Mouse (Mus musculus): ENCODE data around the gene Reep1. TPM values are rescaled to one million over a fixed set of nuclear protein-coding genes. Genes with fewer than 3 reads are reported as not detected.

Gene Reep1
- total RNA-seq, 1 experiment from 2014 or later, result 0.73 TPM

DNA sequence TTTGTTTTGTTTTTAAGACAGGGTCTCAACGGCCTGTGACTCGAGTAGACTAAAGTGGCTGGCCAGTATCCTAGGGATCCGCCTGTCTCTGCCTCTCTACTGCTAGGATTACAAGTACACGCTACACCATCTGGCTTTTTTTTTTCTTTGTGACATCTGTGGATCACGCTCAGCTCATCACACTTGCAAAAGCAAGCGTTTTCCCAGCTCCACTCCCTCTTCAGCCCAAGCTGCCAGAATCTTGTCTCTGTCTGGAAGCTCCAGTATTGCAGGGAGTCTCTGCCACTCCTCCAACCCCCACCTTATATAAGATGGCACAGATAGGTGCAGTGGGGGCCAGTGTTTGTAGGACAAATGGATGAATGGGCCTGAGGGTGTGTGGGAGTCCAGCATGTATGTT is 64.8 kb downstream of the Reep1 start:
- no peak for ATAC-seq (replicated peaks; ENCODE audit: low read depth, poor library complexity, severe bottlenecking)

- ATAC-seq (replicated peaks; ENCODE audit: low read depth, poor library complexity, severe bottlenecking), result no peak
These were observed 65.4 kb downstream of the Reep1 start for GRCm38 (mm10) chr6:71772636-71773208.

DNA sequence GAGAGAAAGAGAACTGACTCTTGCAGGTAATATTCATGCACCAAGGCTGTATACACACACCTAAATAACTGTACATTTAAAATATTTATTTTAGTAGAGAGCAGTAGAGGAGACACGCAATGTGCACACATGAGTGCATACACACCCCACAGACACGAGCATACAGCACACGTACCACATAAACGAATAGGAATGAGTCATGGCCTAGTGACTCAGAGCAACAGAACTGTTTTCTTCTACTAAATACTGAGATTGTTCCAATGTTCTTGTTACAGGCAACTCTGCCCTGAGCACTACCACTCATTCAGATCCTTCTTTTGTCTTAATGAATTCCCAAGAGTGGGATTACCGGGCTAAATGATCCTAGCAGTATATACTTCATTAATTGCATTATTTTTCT is 70.7 kb downstream of the Reep1 start:
- ATAC-seq (replicated peaks; ENCODE audit: low read depth, poor library complexity, severe bottlenecking), result no peak

DNA sequence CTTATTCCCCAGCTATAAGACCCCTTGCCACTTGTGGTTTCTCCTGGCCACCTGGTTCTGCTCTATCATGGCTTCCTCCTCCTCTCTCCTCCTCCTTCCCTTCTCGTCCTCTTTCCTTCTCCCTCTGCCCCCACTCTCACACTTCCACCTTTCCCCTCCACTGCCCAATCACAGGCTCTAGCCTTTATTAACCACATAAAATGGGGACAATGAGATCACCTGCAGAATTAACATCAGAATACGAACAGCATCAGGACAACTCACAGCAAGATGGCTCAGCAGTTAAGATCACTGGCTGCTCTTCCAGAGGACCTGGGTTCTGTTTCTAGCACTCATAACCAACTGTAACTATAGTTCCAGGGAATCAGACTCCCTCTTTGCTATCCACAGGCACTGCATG is 72.5 kb downstream of the Reep1 start:
- ATAC-seq (replicated peaks; ENCODE audit: low read depth, poor library complexity, severe bottlenecking), result no peak

- no peak for ATAC-seq (replicated peaks; ENCODE audit: low read depth, poor library complexity, severe bottlenecking)
These were observed 73.1 kb downstream of the Reep1 start for GRCm38 (mm10) chr6:71780431-71780830.

- ATAC-seq (replicated peaks; ENCODE audit: low read depth, poor library complexity, severe bottlenecking), result no peak
These were observed 75.8 kb downstream of the Reep1 start for GRCm38 (mm10) chr6:71783165-71783564.

DNA sequence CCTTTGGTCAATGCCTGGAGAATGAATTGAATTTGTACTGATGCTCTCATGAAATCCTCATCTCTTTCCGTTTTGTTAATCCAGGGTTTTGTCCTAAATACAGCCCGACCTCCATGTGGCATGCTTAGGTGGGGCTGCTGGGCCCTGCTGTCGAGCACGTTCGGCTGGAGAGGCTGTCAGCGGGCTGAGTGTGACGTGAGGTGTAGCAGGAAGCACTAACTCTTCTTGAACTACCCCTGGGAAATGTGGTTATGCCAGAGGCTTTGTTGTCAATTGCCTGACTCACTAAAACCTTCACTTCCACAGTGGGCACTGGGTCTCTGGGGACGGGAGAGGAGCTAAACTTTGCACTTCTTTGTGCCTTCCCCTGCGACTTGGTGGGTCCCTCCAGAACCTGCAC is 81.0 kb downstream of the Reep1 start:
- no peak for ATAC-seq (replicated peaks; ENCODE audit: low read depth, poor library complexity, severe bottlenecking)

DNA sequence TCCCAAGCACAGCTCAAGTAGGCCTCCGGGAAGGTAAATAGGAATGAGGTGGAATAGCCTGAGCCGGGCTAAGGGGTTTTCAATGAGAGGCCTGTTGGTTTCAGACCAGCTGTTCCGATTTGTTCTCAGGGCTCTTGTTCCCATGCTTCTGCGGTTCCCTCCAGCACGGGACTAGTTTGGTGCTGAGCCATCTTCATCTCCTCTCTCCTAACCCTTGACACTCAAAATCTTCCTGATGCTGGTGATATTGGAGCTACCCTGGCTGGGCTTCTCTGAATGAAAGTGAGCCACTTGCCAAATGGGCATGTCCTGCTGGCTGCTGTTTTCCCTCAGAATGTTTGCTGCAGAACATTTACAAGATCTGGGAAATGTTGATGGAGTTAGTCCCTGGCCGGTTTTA is 84.4 kb downstream of the Reep1 start:
- no peak for ATAC-seq (replicated peaks; ENCODE audit: low read depth, poor library complexity, severe bottlenecking)

- ATAC-seq (replicated peaks; ENCODE audit: low read depth, poor library complexity, severe bottlenecking), result no peak
These were observed 92.0 kb downstream of the Reep1 start for GRCm38 (mm10) chr6:71799391-71799790.

DNA sequence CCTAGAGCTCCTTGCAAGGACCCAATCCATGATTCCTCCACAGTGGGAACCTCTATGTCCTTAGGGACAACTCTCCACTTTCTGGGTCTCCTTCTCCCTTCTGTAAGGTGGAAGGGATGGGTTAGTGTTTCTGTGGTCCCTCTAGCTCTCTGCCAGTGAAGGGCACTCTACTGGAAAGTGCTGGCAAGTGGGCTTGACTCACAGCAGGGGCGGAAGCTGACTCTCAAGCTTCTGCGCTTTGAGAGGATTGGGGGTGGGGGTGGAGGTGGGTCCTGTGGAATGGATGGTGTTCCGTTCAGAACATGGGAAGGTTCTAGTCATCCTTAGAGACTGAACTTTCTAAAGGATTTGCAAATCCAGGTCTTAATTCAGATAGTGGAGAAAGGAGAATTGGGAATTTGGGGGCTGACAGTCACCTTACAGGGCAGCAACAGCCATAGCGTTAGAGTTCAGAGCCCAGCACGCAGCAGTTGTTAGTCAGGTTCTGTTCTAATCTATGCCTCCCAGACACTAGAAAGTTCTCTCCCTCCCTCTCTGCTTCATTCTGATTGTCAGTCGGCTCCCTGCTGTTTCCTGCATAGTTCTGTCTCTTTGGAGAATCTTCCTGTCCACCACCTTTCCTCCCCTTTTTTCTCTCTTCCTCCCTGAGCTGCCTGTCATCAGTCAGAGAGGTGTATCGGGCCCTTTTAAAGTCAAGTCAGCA is 93.8 kb downstream of the Reep1 start:
- no peak for ATAC-seq (replicated peaks; ENCODE audit: low read depth, poor library complexity, severe bottlenecking)

DNA sequence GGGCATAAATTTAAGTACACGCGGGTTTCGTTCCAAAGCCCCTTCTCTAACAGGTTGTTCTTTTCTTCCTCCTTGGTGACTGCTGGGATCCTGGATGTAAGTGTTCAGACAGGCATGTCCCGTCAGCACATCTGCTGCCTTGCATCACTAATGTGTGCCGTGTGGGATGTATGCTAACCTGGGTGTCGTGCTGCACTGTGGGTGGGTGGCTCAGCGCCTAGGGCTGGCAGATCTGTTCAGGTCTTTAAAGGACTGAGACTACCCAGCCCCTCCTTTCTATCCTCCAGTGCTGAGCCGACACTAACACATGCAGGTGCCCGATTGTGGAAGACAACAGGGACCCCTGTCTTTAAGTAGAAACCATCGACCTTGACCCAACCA is 94.3 kb downstream of the Reep1 start:
- no peak for ATAC-seq (replicated peaks; ENCODE audit: low read depth, poor library complexity, severe bottlenecking)

- ATAC-seq (replicated peaks; ENCODE audit: low read depth, poor library complexity, severe bottlenecking), result no peak
These were observed 96.2 kb downstream of the Reep1 start for GRCm38 (mm10) chr6:71803609-71804008.

- peak; percentile 92 for ATAC-seq (replicated peaks; ENCODE audit: low read depth, poor library complexity, severe bottlenecking)
These were observed 96.9 kb downstream of the Reep1 start for GRCm38 (mm10) chr6:71804061-71804829.

GRCm38 (mm10) chr6:71806713-71807112 is 99.4 kb downstream of the Reep1 start:
- ATAC-seq (replicated peaks; ENCODE audit: low read depth, poor library complexity, severe bottlenecking), result no peak

DNA sequence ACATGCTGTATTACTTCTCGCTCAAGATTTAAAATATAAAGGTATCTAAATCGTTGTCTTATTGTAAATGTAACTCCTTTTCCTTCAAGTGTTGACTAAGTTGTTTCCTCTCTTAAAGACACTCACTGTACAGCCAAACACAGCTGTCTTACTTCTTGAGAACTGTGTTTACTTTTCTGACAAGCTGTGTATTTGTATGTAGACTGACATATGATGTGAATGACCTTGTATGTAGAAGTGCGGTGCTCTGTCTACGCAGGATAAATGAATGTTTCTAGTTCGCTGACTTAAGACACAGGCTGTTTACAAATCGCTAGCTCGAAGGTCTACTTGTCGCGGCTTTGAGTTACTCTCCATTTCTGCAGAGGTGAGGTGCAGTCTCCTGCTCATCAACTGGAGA is 102.5 kb downstream of the Reep1 start:
- ATAC-seq (replicated peaks; ENCODE audit: low read depth, poor library complexity, severe bottlenecking), result no peak

GRCm38 (mm10) chr6:71812820-71813219 is 105.5 kb downstream of the Reep1 start:
- ATAC-seq (replicated peaks; ENCODE audit: low read depth, poor library complexity, severe bottlenecking), result no peak

- ATAC-seq (replicated peaks; ENCODE audit: low read depth, poor library complexity, severe bottlenecking), result no peak
These were observed 112.5 kb downstream of the Reep1 start for GRCm38 (mm10) chr6:71819764-71820292.

GRCm38 (mm10) chr6:71823085-71823484 is 115.7 kb downstream of the Reep1 start:
- ATAC-seq (replicated peaks; ENCODE audit: low read depth, poor library complexity, severe bottlenecking), result no peak; the same call in 1 of the 2 replicates

GRCm38 (mm10) chr6:71823488-71823887 is 116.1 kb downstream of the Reep1 start:
- ATAC-seq (replicated peaks; ENCODE audit: low read depth, poor library complexity, severe bottlenecking), result peak; percentile 99

DNA sequence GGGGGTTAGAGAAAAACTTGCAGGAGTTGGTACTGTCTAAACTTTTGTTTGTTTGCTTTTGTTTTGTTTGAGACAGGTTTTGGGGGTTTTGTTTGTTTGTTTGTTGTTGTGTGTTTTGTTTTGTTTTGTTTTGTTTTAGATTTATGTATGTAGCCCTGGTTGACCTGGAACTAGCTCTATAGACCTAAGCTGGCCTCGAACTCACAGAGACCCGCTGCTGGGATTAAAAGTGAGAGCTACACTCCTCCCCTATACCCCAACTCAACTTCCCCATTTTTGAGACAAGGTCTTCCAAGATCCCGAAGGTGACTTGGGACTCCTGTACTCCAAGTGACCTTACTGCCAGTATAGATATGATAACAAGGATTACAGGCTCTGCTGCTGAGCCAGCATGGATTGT is 116.6 kb downstream of the Reep1 start:
- ATAC-seq (replicated peaks; ENCODE audit: low read depth, poor library complexity, severe bottlenecking), result 0 out of 2 replicates have a peak, but pooled peaks have one; percentile 15

DNA sequence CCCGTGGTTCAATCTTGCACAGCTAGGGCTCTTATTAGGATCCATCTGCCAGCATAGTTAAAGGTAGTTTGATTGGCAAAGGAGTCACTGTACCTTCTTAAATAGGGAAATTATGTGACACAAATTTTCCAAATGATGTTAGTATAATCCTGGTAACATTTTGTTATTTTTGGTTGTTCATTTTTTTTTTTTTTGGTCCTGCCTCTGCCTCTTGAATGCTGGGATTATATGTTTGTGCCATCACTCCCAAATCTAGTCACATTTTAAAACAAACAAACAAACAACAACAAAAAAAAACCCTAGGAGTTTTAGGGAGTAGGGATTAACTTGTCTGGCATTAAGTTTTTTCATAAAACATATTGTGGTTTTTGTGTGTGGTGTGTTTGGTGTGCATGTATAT is 119.5 kb downstream of the Reep1 start, which contains the start of gene Mrpl35:
Gene Mrpl35 (minus strand): TSS at position 101 of the 400 bp plus-strand sequence.
- no peak for ATAC-seq (replicated peaks; ENCODE audit: low read depth, poor library complexity, severe bottlenecking)
